Mouse (Mus musculus) neural tube, embryonic 12.5 days (tissue): ENCODE measurements around the gene Amotl1. TPM values are rescaled to one million over a fixed set of nuclear protein-coding genes. Genes with fewer than 3 reads are reported as not detected.
"Not testable (repeated sequence)": the region's sequence is repeated elsewhere in the genome, so short reads cannot be mapped to it uniquely, and the experiment has no call there.

Experiments
- ATAC-seq: fragments of 200-750 bp; cut with Nextera tagmentation; 2 replicates; pipeline ENCODE4 v1.8.0; 2017; ENCODE audit warnings: low read depth, mild to moderate bottlenecking, moderate TSS enrichment, moderate library complexity; ENCODE audit not compliant: low FRiP score
- H3K27ac ChIP-seq: fragments of 300-500 bp; sonication (generic); 2 replicates; pipeline ENCODE4 v1.5.1; 2016
- H3K27me3 ChIP-seq: fragments of 300-500 bp; sonication (generic); replicated peaks from 2 replicates; pipeline ENCODE4 v1.6.1; 2016; ENCODE audit warnings: mild to moderate bottlenecking
- H3K36me3 ChIP-seq: fragments of 300-500 bp; sonication (generic); 2 replicates; pipeline ENCODE4 v1.6.1; 2016; ENCODE audit warnings: mild to moderate bottlenecking
- H3K4me1 ChIP-seq: fragments of 300-500 bp; sonication (generic); 2 replicates; pipeline ENCODE4 v1.6.1; 2016
- H3K4me2 ChIP-seq: fragments of 300-500 bp; sonication (generic); replicated peaks from 2 replicates; pipeline ENCODE4 v1.6.1; 2016; ENCODE audit warnings: mild to moderate bottlenecking
- H3K4me3 ChIP-seq: fragments of 300-500 bp; sonication (generic); 2 replicates; pipeline ENCODE4 v1.5.1; 2016
- H3K9ac ChIP-seq: fragments of 300-500 bp; sonication (generic); 2 replicates; pipeline ENCODE4 v1.6.1; 2016; ENCODE audit warnings: mild to moderate bottlenecking
- H3K9me3 ChIP-seq: fragments of 300-500 bp; sonication (generic); 2 replicates; pipeline ENCODE4 v1.6.1; 2016; ENCODE audit warnings: mild to moderate bottlenecking
- WGBS: fragments of 180-500 bp; shearing (Covaris S2); methylation state at CpG from one replicate; pipeline ENCODE4 v1.1.7; 2016; 5-methylcytosine and 5-hydroxymethylcytosine counted together
- polyA plus RNA-seq: library from polyadenylated mRNA; unstranded; fragments of >200 nt; fragmentation: Nextera tagmentation; extraction: Ambion mirVana; gene quantifications from 2 replicates; pipeline ENCODE4 v1.2.1, GENCODE M21; 2016

The Amotl1 gene
- polyA plus RNA-seq, 1 experiment from 2014 or later, result 13.5 TPM

GRCm38 (mm10) chr9:14596427-14596826, 48.4 kb downstream of the Amotl1 start:
- H3K4me1 ChIP-seq, result no peaks in the 10 kb centered on the region
- H3K27ac ChIP-seq, result no peak overlapping the region
- no peak overlapping the region for H3K4me2 ChIP-seq
- no peak for ATAC-seq
- H3K27me3 ChIP-seq, result no peaks in the 10 kb centered on the region
- no peak overlapping the region for H3K9ac ChIP-seq
- H3K36me3 ChIP-seq, result peaks cover 49% of the 10 kb centered on the region
- no peak overlapping the region for H3K4me3 ChIP-seq
- WGBS, result 90% methylated on average over 5 of the region's 5 CpGs
- H3K9me3 ChIP-seq, result no peaks in the 10 kb centered on the region

- H3K36me3 ChIP-seq, result peaks cover 53% of the 10 kb centered on the region
- H3K9ac ChIP-seq, result no peak overlapping the region
- no peaks in the 10 kb centered on the region for H3K27me3 ChIP-seq
- no peak overlapping the region for H3K27ac ChIP-seq
- H3K4me2 ChIP-seq, result no peak overlapping the region
- no peak for ATAC-seq
- 91% methylated on average over 3 of the region's 3 CpGs for WGBS
- no peak overlapping the region for H3K4me3 ChIP-seq
- H3K4me1 ChIP-seq, result no peaks in the 10 kb centered on the region
- H3K9me3 ChIP-seq, result no peaks in the 10 kb centered on the region
Measured at GRCm38 (mm10) chr9:14595893-14596292, 49.0 kb downstream of the Amotl1 start.

- no peak overlapping the region for H3K4me3 ChIP-seq
- 95% methylated on average over 4 of the region's 4 CpGs for WGBS
- peaks cover 57% of the 10 kb centered on the region for H3K36me3 ChIP-seq
- no peak overlapping the region for H3K27ac ChIP-seq
- no peak for ATAC-seq
- no peak overlapping the region for H3K9ac ChIP-seq
- no peaks in the 10 kb centered on the region for H3K9me3 ChIP-seq
- no peaks in the 10 kb centered on the region for H3K27me3 ChIP-seq
- H3K4me2 ChIP-seq, result no peak overlapping the region
- no peaks in the 10 kb centered on the region for H3K4me1 ChIP-seq
Measured at GRCm38 (mm10) chr9:14593880-14594279, 51.0 kb downstream of the Amotl1 start.

- H3K36me3 ChIP-seq, result peaks cover 48% of the 10 kb centered on the region
- H3K9ac ChIP-seq, result no peak overlapping the region
- no peak overlapping the region for H3K27ac ChIP-seq
Measured at GRCm38 (mm10) chr9:14590666-14591065, 54.2 kb downstream of the Amotl1 start.

GRCm38 (mm10) chr9:14588690-14589089, 56.2 kb downstream of the Amotl1 start:
- 76% methylated on average over 4 of the region's 4 CpGs for WGBS
- no peak overlapping the region for H3K4me2 ChIP-seq
- no peak overlapping the region for H3K4me3 ChIP-seq
- H3K9me3 ChIP-seq, result no peaks in the 10 kb centered on the region
- no peaks in the 10 kb centered on the region for H3K27me3 ChIP-seq
- H3K4me1 ChIP-seq, result 0 out of 2 replicates have a peak, but pooled peaks cover 2% of the 10 kb centered on the region
- no peak overlapping the region for H3K9ac ChIP-seq
- no peak for ATAC-seq
- H3K36me3 ChIP-seq, result peaks cover 31% of the 10 kb centered on the region
- no peak overlapping the region for H3K27ac ChIP-seq

More at GRCm38 (mm10) chr9:14590666-14591065, 54.2 kb downstream of the Amotl1 start:
- 93% methylated on average over 7 of the region's 7 CpGs for WGBS
- Histone ChIP-seq H3K4me1 (no peaks in the 10 kb centered on the region), H3K4me3 (no peak overlapping the region), H3K9me3 (no peaks in the 10 kb centered on the region), H3K27me3 (no peaks in the 10 kb centered on the region), H3K4me2 (no peak overlapping the region)
- no peak for ATAC-seq

- H3K27me3 ChIP-seq, result no peaks in the 10 kb centered on the region
- H3K27ac ChIP-seq, result no peak overlapping the region
- 26% methylated on average over 1 of the region's 1 CpGs for WGBS
- 0 out of 2 replicates have a peak, but pooled peaks cover 2% of the 10 kb centered on the region for H3K4me1 ChIP-seq
- no peak for ATAC-seq
- H3K4me2 ChIP-seq, result no peak overlapping the region
- H3K4me3 ChIP-seq, result no peak overlapping the region
- peaks cover 18% of the 10 kb centered on the region; the same call in 1 of the 2 replicates for H3K36me3 ChIP-seq
- no peaks in the 10 kb centered on the region for H3K9me3 ChIP-seq
- no peak overlapping the region for H3K9ac ChIP-seq
Measured at GRCm38 (mm10) chr9:14585702-14586101, 59.2 kb downstream of the Amotl1 start.

- Histone ChIP-seq H3K9ac (no peak overlapping the region), H3K4me1 (no peaks in the 10 kb centered on the region), H3K27me3 (no peaks in the 10 kb centered on the region), H3K9me3 (no peaks in the 10 kb centered on the region), H3K27ac (no peak overlapping the region), H3K4me2 (no peak overlapping the region), H3K36me3 (peaks cover 22% of the 10 kb centered on the region; the same call in 1 of the 2 replicates), H3K4me3 (no peak overlapping the region)
- no peak for ATAC-seq
- WGBS, result 92% methylated on average over 4 of the region's 4 CpGs
Measured at GRCm38 (mm10) chr9:14578960-14579359, 65.9 kb downstream of the Amotl1 start.

- H3K27me3 ChIP-seq, H3K4me2 ChIP-seq, H3K9me3 ChIP-seq, H3K4me3 ChIP-seq, H3K4me1 ChIP-seq, H3K27ac ChIP-seq, H3K9ac ChIP-seq, ATAC-seq: not testable (repeated sequence)
- WGBS, result 88% methylated on average over 2 of the region's 2 CpGs
- H3K36me3 ChIP-seq, result peaks cover 41% of the 10 kb centered on the region
Measured at GRCm38 (mm10) chr9:14576359-14576758, 68.5 kb downstream of the Amotl1 start.

GRCm38 (mm10) chr9:14574760-14575399, 70.0 kb downstream of the Amotl1 start:
- H3K4me1 ChIP-seq, result no peaks in the 10 kb centered on the region
- no peak overlapping the region for H3K4me2 ChIP-seq
- WGBS, result 83% methylated on average over 12 of the region's 12 CpGs
- no peak for ATAC-seq
- no peak overlapping the region for H3K4me3 ChIP-seq
- H3K36me3 ChIP-seq, result peaks cover 46% of the 10 kb centered on the region
- no peak overlapping the region for H3K27ac ChIP-seq
- H3K27me3 ChIP-seq, result no peaks in the 10 kb centered on the region
- H3K9me3 ChIP-seq, result no peaks in the 10 kb centered on the region
- H3K9ac ChIP-seq, result no peak overlapping the region

- H3K9ac ChIP-seq, result no peak overlapping the region
- H3K4me3 ChIP-seq, result no peak overlapping the region
- H3K27me3 ChIP-seq, result no peaks in the 10 kb centered on the region
- no peak overlapping the region for H3K27ac ChIP-seq
- no peak overlapping the region for H3K4me2 ChIP-seq
- no peaks in the 10 kb centered on the region for H3K9me3 ChIP-seq
- ATAC-seq, result no peak
- peaks cover 63% of the 10 kb centered on the region for H3K36me3 ChIP-seq
- WGBS, result 90% methylated on average over 4 of the region's 4 CpGs
- no peaks in the 10 kb centered on the region for H3K4me1 ChIP-seq
Measured at GRCm38 (mm10) chr9:14569175-14569975, 75.5 kb downstream of the Amotl1 start.

- no peak overlapping the region for H3K4me3 ChIP-seq
- no peak for ATAC-seq
- 90% methylated on average over 2 of the region's 2 CpGs for WGBS
- no peak overlapping the region for H3K27ac ChIP-seq
- H3K27me3 ChIP-seq, result no peaks in the 10 kb centered on the region
- no peak overlapping the region for H3K9ac ChIP-seq
- H3K4me1 ChIP-seq, result no peaks in the 10 kb centered on the region
- H3K36me3 ChIP-seq, result peaks cover 61% of the 10 kb centered on the region
- H3K9me3 ChIP-seq, result no peaks in the 10 kb centered on the region
- no peak overlapping the region for H3K4me2 ChIP-seq
Measured at GRCm38 (mm10) chr9:14568487-14568886, 76.4 kb downstream of the Amotl1 start.

GRCm38 (mm10) chr9:14564486-14564885, 80.4 kb downstream of the Amotl1 start:
- Histone ChIP-seq H3K4me1 (no peaks in the 10 kb centered on the region), H3K27ac (no peak overlapping the region), H3K4me3 (no peak overlapping the region), H3K9ac (no peak overlapping the region), H3K27me3 (no peaks in the 10 kb centered on the region), H3K4me2 (no peak overlapping the region), H3K9me3 (no peaks in the 10 kb centered on the region), H3K36me3 (peaks cover 59% of the 10 kb centered on the region)
- 95% methylated on average over 3 of the region's 3 CpGs for WGBS
- ATAC-seq, result no peak
